Mouse (Mus musculus) MEL (cell line): ENCODE results near the gene Ssc4d.

Source experiments
- CTCF ChIP-seq, 3 experiments: IDR thresholded peaks in 2 of 3; conservative IDR thresholded peaks in 1 of 3; 2 replicates each; pipeline ENCODE4 v1.5.1; 2011 to 2012; ENCODE audit warnings: low read length in 3 of 3, low read depth in 2 of 3, mild to moderate bottlenecking in 2 of 3, improper control_type of control experiment in 1 of 3, inconsistent platforms in 1 of 3, mixed read lengths in 1 of 3, moderate library complexity in 1 of 3; ENCODE audit not compliant: control insufficient read depth in 1 of 3, insufficient read depth in 1 of 3, poor library complexity in 1 of 3, severe bottlenecking in 1 of 3
- EP300 ChIP-seq, 2 experiments: IDR thresholded peaks; 2 replicates each; pipeline ENCODE4 v1.6.1; 2011; ENCODE audit warnings: improper control_type of control experiment in 2 of 2, low read length in 2 of 2, low read depth in 1 of 2, mild to moderate bottlenecking in 1 of 2
- MAFK ChIP-seq: IDR thresholded peaks from 2 replicates; pipeline ENCODE4 v1.6.1; 2011; ENCODE audit warnings: low read depth, mild to moderate bottlenecking, low read length, improper control_type of control experiment, borderline replicate concordance
- MAX ChIP-seq: IDR thresholded peaks from 2 replicates; pipeline ENCODE4 v1.6.1; 2011; ENCODE audit warnings: low read length, improper control_type of control experiment
- MXI1 ChIP-seq: IDR thresholded peaks from 2 replicates; pipeline ENCODE4 v1.6.1; 2011; ENCODE audit warnings: mild to moderate bottlenecking, low read depth, low read length, improper control_type of control experiment
- POLR2A ChIP-seq, 2 experiments: IDR thresholded peaks; 2 replicates each; pipeline ENCODE4 v1.6.1; 2011 to 2012; ENCODE audit warnings: low read length in 2 of 2, mild to moderate bottlenecking in 2 of 2, control low read depth in 1 of 2, improper control_type of control experiment in 1 of 2, low read depth in 1 of 2, moderate library complexity in 1 of 2; ENCODE audit not compliant: control insufficient read depth in 1 of 2, insufficient read depth in 1 of 2, poor library complexity in 1 of 2
- RAD21 ChIP-seq: IDR thresholded peaks from 2 replicates; pipeline ENCODE4 v1.6.1; 2011; ENCODE audit warnings: mild to moderate bottlenecking, low read depth, low read length, improper control_type of control experiment
- RCOR1 ChIP-seq: IDR thresholded peaks from 2 replicates; pipeline ENCODE4 v1.6.1; 2012; ENCODE audit warnings: low read depth, mild to moderate bottlenecking, inconsistent platforms, low read length, improper control_type of control experiment
- TCF12 ChIP-seq: IDR thresholded peaks from 2 replicates; pipeline ENCODE4 v1.6.1; 2014; ENCODE audit warnings: low read depth, mild to moderate bottlenecking, inconsistent platforms, low read length, improper control_type of control experiment, moderate library complexity
- USF1 ChIP-seq: IDR thresholded peaks from 2 replicates; pipeline ENCODE4 v1.6.1; 2014; ENCODE audit warnings: low read depth, mild to moderate bottlenecking, inconsistent platforms, low read length, improper control_type of control experiment, moderate library complexity

GRCm38 (mm10) chr5:135971876-135972275 is 2.5 kb downstream of the Ssc4d start:
- TF ChIP-seq POLR2A (IDR thresholded peaks at IDR 0.05; ENCODE audit: control insufficient read depth in 1 of 2, insufficient read depth in 1 of 2, low read depth in 1 of 2, low read length in 2 of 2, poor library complexity in 1 of 2) (no peak), MAX (no peak), CTCF (IDR thresholded peaks at IDR 0.05 in 2 of 3, conservative IDR thresholded peaks at IDR 0.05 in 1 of 3; ENCODE audit: control insufficient read depth in 1 of 3, insufficient read depth in 1 of 3, low read depth in 2 of 3, low read length in 3 of 3, poor library complexity in 1 of 3, severe bottlenecking in 1 of 3) (no peak), TCF12 (no peak), MAFK (no peak), RAD21 (no peak), USF1 (no peak), EP300 (IDR thresholded peaks at IDR 0.05; ENCODE audit: low read depth in 1 of 2, low read length in 2 of 2) (no peak), RCOR1 (no peak), MXI1 (no peak)
